Mouse (Mus musculus) kidney, adult 2 months (tissue): ENCODE results near the gene Tbp.

Experiments used
- CTCF ChIP-seq: fragments of 200-500 bp; conservative IDR thresholded peaks from 2 replicates; pipeline ENCODE4 v1.5.1; 2011; ENCODE audit warnings: low read depth, mild to moderate bottlenecking, control low read depth, low read length, moderate library complexity, mixed read lengths; ENCODE audit not compliant: insufficient read depth, insufficient read length
- POLR2A ChIP-seq: fragments of 200-500 bp; IDR thresholded peaks from one replicate; pipeline ENCODE4 v1.6.1; 2011; ENCODE audit warnings: low read depth, low read length, control low read depth

DNA sequence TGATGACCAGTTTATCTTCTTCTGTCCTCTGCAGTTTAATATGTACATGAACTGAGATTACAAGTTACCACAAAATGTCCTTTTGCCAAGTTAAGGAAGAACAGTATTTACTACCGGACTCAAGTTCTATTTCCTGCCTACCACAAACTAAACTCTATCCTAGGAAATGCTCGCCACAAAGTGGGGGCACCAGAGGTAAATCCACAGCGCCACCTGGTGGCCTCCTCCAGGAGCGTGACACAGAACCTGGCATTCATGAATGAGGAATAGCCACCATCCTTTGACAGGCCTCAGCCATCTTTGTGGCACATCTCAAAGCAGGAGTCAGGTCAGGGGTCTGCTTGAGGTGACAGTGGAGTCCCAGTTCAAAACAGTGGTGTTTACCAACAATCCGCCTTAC, 32.0 kb upstream of the Tbp start:
- TF ChIP-seq CTCF = peak; percentile 88
- TF ChIP-seq POLR2A = no peak
